Mouse (Mus musculus) E14TG2a.4 (cell line): Measurements from ENCODE around the gene Cdh13.

Experiments used
- CTCF ChIP-seq: conservative IDR thresholded peaks from 2 replicates; pipeline ENCODE4 v1.5.1; 2014; ENCODE audit warnings: low read length
- NANOG ChIP-seq: IDR thresholded peaks from 2 replicates; pipeline ENCODE4 v1.6.1; 2014; ENCODE audit warnings: borderline replicate concordance, low read length, mixed read lengths
- POU5F1 ChIP-seq: IDR thresholded peaks from 2 replicates; pipeline ENCODE4 v1.6.1; 2014; ENCODE audit warnings: low read length, borderline replicate concordance

DNA sequence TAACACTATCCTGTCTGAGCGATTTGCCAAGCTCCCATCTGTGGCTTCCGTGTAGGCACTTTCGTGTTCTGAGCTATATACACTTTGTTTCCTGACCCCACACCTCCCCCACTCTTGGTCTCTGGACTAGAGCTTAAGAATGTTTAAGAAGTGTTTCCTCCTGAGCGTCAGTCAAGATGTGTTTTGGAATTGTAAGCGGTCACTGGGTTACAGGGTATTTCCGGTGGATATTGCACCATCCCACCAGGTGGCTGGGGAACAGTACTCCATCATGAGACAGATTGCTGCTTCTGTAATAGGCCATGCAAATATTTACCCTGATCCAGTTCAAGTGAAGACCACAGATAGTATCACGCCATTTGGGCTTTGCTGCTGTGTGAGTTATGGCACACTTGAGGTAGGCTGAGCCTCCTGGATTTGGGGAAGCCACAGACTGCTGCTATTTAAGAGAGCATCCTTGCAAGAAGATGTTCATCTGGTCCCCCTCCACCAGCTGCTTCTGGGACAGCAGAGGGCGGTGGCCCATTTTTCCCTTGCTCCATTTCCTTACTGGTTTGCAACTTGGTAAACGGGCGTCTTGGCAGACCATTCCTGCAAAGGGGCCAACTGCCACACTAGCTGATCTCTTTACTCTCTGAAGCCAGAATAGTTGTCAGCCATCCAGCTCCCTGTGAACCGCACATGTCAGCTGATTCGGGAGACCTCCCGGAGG is 234.7 kb downstream of the Cdh13 start:
- no peak for TF ChIP-seq CTCF
- TF ChIP-seq NANOG, result no peak
- TF ChIP-seq POU5F1, result no peak
